Mouse (Mus musculus): ENCODE measurements around the gene Gm5475. TPM values are rescaled to one million over a fixed set of nuclear protein-coding genes. Genes with fewer than 3 reads are reported as not detected.

Gm5475 gene
- total and polyA plus RNA-seq, 3 experiments = not detected

- Histone ChIP-seq H3K79me2 (replicated peaks; ENCODE audit: control insufficient read depth, extremely low read depth, insufficient read depth, poor library complexity, severe bottlenecking) (no peaks in the 10 kb centered on the region), H3K4me3 (replicated peaks in 1 of 3; ENCODE audit: low read depth in 2 of 3, low read length in 2 of 3, poor library complexity in 1 of 3) (no peak overlapping the region), H3K4me1 (ENCODE audit: control insufficient read depth in 1 of 2, insufficient read depth in 2 of 2) (no peaks in the 10 kb centered on the region), H3K27me3 (replicated peaks) (no peaks in the 10 kb centered on the region), H3K36me3 (replicated peaks in 1 of 2; ENCODE audit: control insufficient read depth in 1 of 2, insufficient read depth in 1 of 2, low read length in 1 of 2) (peaks cover 46 to 91% of the 10 kb centered on the region in 2 experiments), H3K27ac (ENCODE audit: insufficient read depth, low read depth) (no peak overlapping the region), H3K9me3 (replicated peaks; ENCODE audit: low read length) (no peaks in the 10 kb centered on the region), H3K9ac (ENCODE audit: insufficient read depth, low read depth) (no peak overlapping the region), H3K4me2 (ENCODE audit: insufficient read depth, low read depth, poor library complexity, severe bottlenecking) (no peak overlapping the region)
- no peak for DNase-seq (ENCODE audit: extremely low read depth)
- no peak for TF ChIP-seq RAD21 (IDR thresholded peaks at IDR 0.05; ENCODE audit: low read depth, low read length)
- no peak for TF ChIP-seq ETS1 (conservative IDR thresholded peaks at IDR 0.05; ENCODE audit: low read depth, low read length)
- no peak for TF ChIP-seq MAZ (IDR thresholded peaks at IDR 0.05; ENCODE audit: low read depth, low read length)
- TF ChIP-seq KAT2A (IDR thresholded peaks at IDR 0.05; ENCODE audit: insufficient replicate concordance, low read length) = no peak
- in situ Hi-C loops (cut with MboI; ENCODE audit: low pct_ligation_motif_present, low pct_unique_long_range_greater_than_20kb, low sequenced_read_pairs) (no loop called here), dilution Hi-C loops (cut with MboI; ENCODE audit: extremely low pct_ligation_motif_present, extremely low pct_unique_long_range_greater_than_20kb, low sequenced_read_pairs) (no loop called here)
These were observed 19.1 kb upstream of the Gm5475 start for GRCm38 (mm10) chr15:100402798-100403197.

GRCm38 (mm10) chr15:100403318-100404000 lies 18.5 kb upstream of the Gm5475 start:
- Histone ChIP-seq H3K4me3 (replicated peaks in 1 of 3; ENCODE audit: low read depth in 2 of 3, low read length in 2 of 3, poor library complexity in 1 of 3) (no peak overlapping the region), H3K79me2 (replicated peaks; ENCODE audit: control insufficient read depth, extremely low read depth, insufficient read depth, poor library complexity, severe bottlenecking) (no peaks in the 10 kb centered on the region), H3K4me1 (ENCODE audit: control insufficient read depth in 1 of 2, insufficient read depth in 2 of 2) (no peaks in the 10 kb centered on the region), H3K9ac (ENCODE audit: insufficient read depth, low read depth) (no peak overlapping the region), H3K36me3 (replicated peaks in 1 of 2; ENCODE audit: control insufficient read depth in 1 of 2, insufficient read depth in 1 of 2, low read length in 1 of 2) (peaks cover 51 to 91% of the 10 kb centered on the region in 2 experiments), H3K27ac (ENCODE audit: insufficient read depth, low read depth) (no peak overlapping the region), H3K9me3 (replicated peaks; ENCODE audit: low read length) (no peaks in the 10 kb centered on the region), H3K27me3 (replicated peaks) (no peaks in the 10 kb centered on the region), H3K4me2 (ENCODE audit: insufficient read depth, low read depth, poor library complexity, severe bottlenecking) (no peak overlapping the region)
- TF ChIP-seq JUN (IDR thresholded peaks at IDR 0.05; ENCODE audit: insufficient read depth, low read depth, low read length) (no peak), PAX5 (IDR thresholded peaks at IDR 0.05; ENCODE audit: low read length) (no peak), CHD2 (IDR thresholded peaks at IDR 0.05; ENCODE audit: low read length) (no peak), UBTF (IDR thresholded peaks at IDR 0.05; ENCODE audit: low read depth, low read length) (no peak), RAD21 (IDR thresholded peaks at IDR 0.05; ENCODE audit: low read depth, low read length) (no peak), MAX (IDR thresholded peaks at IDR 0.05; ENCODE audit: low read length) (no peak), TBP (conservative IDR thresholded peaks at IDR 0.05; ENCODE audit: low read depth, low read length) (no peak), MXI1 (IDR thresholded peaks at IDR 0.05; ENCODE audit: low read depth, low read length) (no peak), E2F4 (IDR thresholded peaks at IDR 0.05; ENCODE audit: insufficient replicate concordance, low read depth, low read length) (no peak), ZC3H11A (IDR thresholded peaks at IDR 0.05; ENCODE audit: low read depth, low read length) (no peak), HCFC1 (IDR thresholded peaks at IDR 0.05; ENCODE audit: low read depth, low read length) (no peak), MYC (IDR thresholded peaks at IDR 0.05; ENCODE audit: low read depth, low read length) (no peak), TCF12 (IDR thresholded peaks at IDR 0.05; ENCODE audit: low read depth, low read length) (no peak), NELFE (IDR thresholded peaks at IDR 0.05; ENCODE audit: low read depth, low read length) (no peak), POLR2AphosphoS2 (IDR thresholded peaks at IDR 0.05; ENCODE audit: low read depth, low read length) (no peak), IRF4 (IDR thresholded peaks at IDR 0.05; ENCODE audit: low read depth, low read length) (no peak), NRF1 (IDR thresholded peaks at IDR 0.05; ENCODE audit: low read depth, low read length) (no peak), GABPA (IDR thresholded peaks at IDR 0.05; ENCODE audit: insufficient replicate concordance, low read depth, low read length) (no peak), RCOR1 (conservative IDR thresholded peaks at IDR 0.05; ENCODE audit: low read depth, low read length) (no peak), SMC3 (IDR thresholded peaks at IDR 0.05; ENCODE audit: low read depth, low read length) (no peak)
- in situ Hi-C loops (cut with MboI; ENCODE audit: low pct_ligation_motif_present, low pct_unique_long_range_greater_than_20kb, low sequenced_read_pairs) = no loop called here
- dilution Hi-C loops (cut with MboI; ENCODE audit: extremely low pct_ligation_motif_present, extremely low pct_unique_long_range_greater_than_20kb, low sequenced_read_pairs) = no loop called here
- no peak for DNase-seq (ENCODE audit: extremely low read depth)
